Mouse (Mus musculus): ENCODE data around the gene Rassf6.

DNA sequence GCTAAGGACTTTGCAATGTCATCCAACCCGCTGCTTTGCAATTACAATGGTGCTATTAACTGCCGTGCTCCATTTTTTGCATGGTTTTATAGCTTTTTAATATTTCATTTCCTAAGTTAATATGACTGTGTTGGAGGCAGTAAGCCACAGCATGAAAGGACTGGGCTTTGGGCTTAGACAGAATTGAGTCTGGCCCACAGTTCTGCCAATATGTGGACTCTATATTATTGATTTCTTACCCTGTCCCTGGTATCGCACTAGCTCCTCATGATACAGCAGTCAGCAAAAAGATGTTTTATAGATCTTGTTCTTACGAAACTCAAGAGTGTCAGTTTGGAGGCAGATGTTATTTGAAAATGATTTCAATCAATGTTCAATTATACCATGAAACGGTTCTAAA, 5.9 kb upstream of the Rassf6 start:
- TF ChIP-seq CTCF (IDR thresholded peaks at IDR 0.05; ENCODE audit: borderline replicate concordance, insufficient read depth, low read length) (no peak), POLR2A (IDR thresholded peaks at IDR 0.05; ENCODE audit: low read depth, low read length) (no peak)
